Mouse (Mus musculus): ENCODE results near the gene Car15.

DNA sequence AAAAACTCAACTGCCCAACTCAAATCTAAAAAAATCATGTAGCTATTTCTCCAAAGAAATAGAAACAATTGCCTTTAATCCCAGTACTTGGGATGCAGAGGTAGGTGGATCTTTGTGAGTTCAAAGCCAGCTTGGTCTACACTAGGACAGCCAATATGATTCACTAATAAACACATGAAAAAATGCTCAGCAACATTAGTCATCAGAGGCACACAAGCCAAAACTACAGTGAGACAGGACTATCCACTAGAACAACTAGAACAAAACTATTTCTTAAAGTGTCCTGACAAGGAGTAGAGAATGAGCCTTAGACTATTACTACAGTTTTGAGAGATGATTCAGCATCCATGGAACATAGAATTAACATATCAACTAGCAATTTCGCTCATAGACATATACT, 37.9 kb upstream of the Car15 start:
- TF ChIP-seq ZNF384 (IDR thresholded peaks at IDR 0.05; ENCODE audit: low read depth, low read length) (no peak), CHD2 (IDR thresholded peaks at IDR 0.05; ENCODE audit: low read depth, low read length) (no peak), HCFC1 (IDR thresholded peaks at IDR 0.05; ENCODE audit: borderline replicate concordance, insufficient read depth, low read length) (no peak)
